Mouse (Mus musculus) liver, postnatal 0 days (tissue): Measurements from ENCODE around the gene Ccdc162.

Source experiments
- CTCF ChIP-seq: sonication (generic); IDR thresholded peaks from 2 replicates; pipeline ENCODE4 v1.5.1; 2016; ENCODE audit warnings: antibody characterized with exemption, low read depth
- EP300 ChIP-seq: IDR thresholded peaks from 2 replicates; pipeline ENCODE4 v1.6.1; 2016; ENCODE audit warnings: antibody characterized with exemption, low read depth, mild to moderate bottlenecking

- TF ChIP-seq CTCF (no peak), EP300 (no peak)
These were observed 151.3 kb downstream of the Ccdc162 start for GRCm38 (mm10) chr10:41565141-41565540.
